In the genomic region with DNA sequence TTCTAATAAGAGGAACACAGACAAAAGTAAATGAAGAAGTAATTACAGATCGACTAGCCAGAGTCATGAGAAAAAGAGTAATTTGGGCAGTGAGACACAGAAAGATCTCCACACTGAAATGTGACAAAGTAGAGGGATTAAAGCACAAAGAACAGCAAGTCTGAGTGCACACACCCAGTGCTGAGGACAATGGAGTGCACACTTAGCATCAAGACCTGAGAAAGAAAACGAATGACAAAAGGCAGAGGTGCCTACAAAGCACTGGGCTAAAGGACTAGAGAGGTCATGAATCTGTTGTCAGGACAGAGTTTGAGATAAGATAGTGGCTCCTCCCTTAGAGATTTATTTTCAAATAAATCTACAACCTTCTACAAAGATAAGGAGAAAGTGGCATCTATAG, we compare ENCODE assay signal across 16 mouse cellular contexts.
"Had no signal": no experiment of that assay in that cellular context is flagged by ENCODE, and none has a peak within 500 bp of the region (broad histone marks: within the 10 kb centered on the region; RNA-seq: fewer than 3 reads in every experiment).

No protein-coding gene starts in this region.

- H3K9me3 ChIP-seq: limb, embryonic 12.5 days; limb, embryonic 15.5 days; liver, embryonic 12.5 days; liver, embryonic 15.5 days; megakaryocyte, embryonic 14.5 days; midbrain, embryonic 15.5 days; neural tube, embryonic 12.5 days had no signal

- H3K4me3 ChIP-seq: limb, embryonic 12.5 days; limb, embryonic 15.5 days; liver, embryonic 12.5 days; liver, embryonic 15.5 days; megakaryocyte, embryonic 14.5 days; midbrain, embryonic 15.5 days; neural tube, embryonic 12.5 days had no signal

- H3K36me3 ChIP-seq: liver, embryonic 15.5 days; midbrain, embryonic 15.5 days; neural tube, embryonic 12.5 days had no signal

- ATAC-seq: liver, embryonic 12.5 days; midbrain, embryonic 15.5 days had no signal

- H3K9ac ChIP-seq: limb, embryonic 12.5 days; limb, embryonic 15.5 days; liver, embryonic 12.5 days; liver, embryonic 15.5 days; midbrain, embryonic 15.5 days; neural tube, embryonic 12.5 days had no signal

- H3K27ac ChIP-seq: limb, embryonic 12.5 days; limb, embryonic 15.5 days; liver, embryonic 12.5 days; liver, embryonic 15.5 days; midbrain, embryonic 15.5 days; neural tube, embryonic 12.5 days had no signal

- DNase-seq: kidney, adult 18-20 months; kidney, adult 9 months; kidney, postnatal 14 days; kidney, postnatal 4 days; left cerebral cortex, postnatal 4 days; lung, adult 2 months; thymus, adult 18-20 months; thymus, postnatal 36 days had no signal

- H3K27me3 ChIP-seq: limb, embryonic 12.5 days; limb, embryonic 15.5 days; liver, embryonic 12.5 days; liver, embryonic 15.5 days; megakaryocyte, embryonic 14.5 days; midbrain, embryonic 15.5 days; neural tube, embryonic 12.5 days had no signal

- H3K4me1 ChIP-seq: limb, embryonic 12.5 days; limb, embryonic 15.5 days; liver, embryonic 12.5 days; megakaryocyte, embryonic 14.5 days; midbrain, embryonic 15.5 days had no signal

- H3K4me2 ChIP-seq: limb, embryonic 12.5 days; limb, embryonic 15.5 days; liver, embryonic 12.5 days; liver, embryonic 15.5 days; midbrain, embryonic 11.5 days; midbrain, embryonic 15.5 days; neural tube, embryonic 12.5 days had no signal
